Mouse (Mus musculus) C2C12 (cell line): ENCODE results near the gene Nfs1.

Source experiments
- CEBPB ChIP-seq: IDR thresholded peaks from one replicate; pipeline ENCODE4 v1.6.1; 2011; ENCODE audit warnings: low read depth, mild to moderate bottlenecking, control low read depth, moderate library complexity
- CTCF ChIP-seq: IDR thresholded peaks from one replicate; pipeline ENCODE4 v1.5.1; 2011; ENCODE audit not compliant: control insufficient read depth, insufficient read depth, insufficient read length
- USF1 ChIP-seq: IDR thresholded peaks from one replicate; pipeline ENCODE4 v1.6.1; 2011; ENCODE audit warnings: low read depth, mild to moderate bottlenecking, control low read depth, moderate library complexity

DNA sequence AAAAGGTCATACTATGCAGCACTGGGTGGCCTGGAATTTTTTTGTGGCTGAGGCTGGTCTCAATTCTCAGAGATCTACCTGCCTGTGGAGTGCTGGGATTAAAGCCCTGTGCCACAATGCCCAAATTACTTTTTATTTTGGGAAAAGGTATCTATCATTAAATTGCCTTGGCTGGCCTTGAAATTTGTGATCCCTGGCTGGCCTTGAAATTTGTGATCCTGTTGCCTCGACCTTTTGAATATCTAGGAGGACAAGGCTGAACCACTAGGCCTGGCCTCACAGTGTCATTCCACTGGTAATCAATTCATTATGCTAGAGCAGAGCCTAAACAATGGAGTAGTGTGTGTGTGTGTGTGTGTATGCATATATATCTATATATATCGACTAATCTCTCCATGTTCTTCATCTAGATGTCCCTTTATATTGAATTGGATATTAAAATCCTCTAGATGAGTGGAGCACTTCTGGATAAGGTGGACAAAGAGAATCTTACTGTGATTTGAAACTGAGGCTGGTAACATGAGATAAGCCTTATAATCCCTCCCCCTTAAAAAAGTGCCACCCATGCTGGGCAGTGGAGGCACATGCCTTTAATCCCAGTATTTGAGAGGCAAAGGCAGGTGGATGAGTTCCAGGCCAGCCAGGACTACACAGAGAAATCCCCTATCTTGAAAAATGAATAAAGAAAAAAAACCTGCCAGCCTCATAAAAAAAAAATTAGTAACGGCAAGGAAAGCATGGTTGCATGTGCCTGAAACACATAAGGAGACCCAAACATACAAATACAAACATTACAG, 49.3 kb upstream of the Nfs1 start:
- TF ChIP-seq CTCF, result no peak
- TF ChIP-seq CEBPB, result no peak
- no peak for TF ChIP-seq USF1
